Mouse (Mus musculus) macrophage (primary cell): ENCODE data around the gene Ncf4. TPM values are rescaled to one million over a fixed set of nuclear protein-coding genes. Genes with fewer than 3 reads are reported as not detected.
"Not testable (repeated sequence)": the region's sequence is repeated elsewhere in the genome, so short reads cannot be mapped to it uniquely, and the experiment has no call there.

ENCODE experiments used
- H3K27ac ChIP-seq: fragments of 350-480 bp; formaldehyde crosslinking; 2 replicates; pipeline ENCODE4 v1.9.0; 2021
- H3K36me3 ChIP-seq: fragments of 350-480 bp; formaldehyde crosslinking; 2 replicates; pipeline ENCODE4 v1.9.0; 2021; ENCODE audit errors: inconsistent target
- H3K4me3 ChIP-seq: fragments of 350-480 bp; formaldehyde crosslinking; 2 replicates; pipeline ENCODE4 v1.9.0; 2021; ENCODE audit errors: inconsistent target
- H3K79me2 ChIP-seq: fragments of 350-480 bp; formaldehyde crosslinking; 2 replicates; pipeline ENCODE4 v1.9.0; 2021; ENCODE audit errors: inconsistent target
- WGBS: methylation state at CpG from one replicate; pipeline ENCODE4 v1.1.7; 2026; ENCODE audit warnings: inconsistent platforms; ENCODE audit not compliant: missing documents; 5-methylcytosine and 5-hydroxymethylcytosine counted together
- polyA plus RNA-seq: library from polyadenylated mRNA; stranded (reverse); fragments of 250-400 nt; gene quantifications from 3 replicates; pipeline ENCODE4 v1.2.4, GENCODE M21; 2018; ENCODE audit warnings: inconsistent platforms

Gene Ncf4
- polyA plus RNA-seq, 1 experiment from 2014 or later, result 136 TPM

DNA sequence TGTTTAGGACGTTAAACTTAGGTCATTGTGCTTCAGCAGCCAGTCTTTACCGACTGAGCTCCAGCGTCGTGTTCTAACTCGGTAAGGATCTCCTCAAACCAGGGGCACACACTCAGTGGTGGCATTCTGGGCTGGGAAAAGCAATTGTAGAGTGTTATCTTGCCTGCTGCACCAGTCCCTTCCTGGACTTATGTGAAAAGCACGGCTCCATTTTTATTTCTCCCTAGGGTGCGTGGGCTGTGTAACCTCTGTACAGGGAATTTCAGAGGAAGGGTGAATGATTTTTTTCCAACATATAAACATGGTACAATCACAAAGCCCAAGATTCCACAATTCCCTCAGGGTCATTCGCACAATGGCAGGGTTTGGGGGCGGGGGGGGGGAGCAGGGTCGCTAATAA lies 22.8 kb downstream of the Ncf4 start:
- Histone ChIP-seq H3K79me2 (no peaks in the 10 kb centered on the region), H3K4me3 (no peak overlapping the region), H3K27ac (no peak overlapping the region), H3K36me3 (peaks cover 7% of the 10 kb centered on the region)
- 91% methylated on average over 10 of the region's 10 CpGs for WGBS

DNA sequence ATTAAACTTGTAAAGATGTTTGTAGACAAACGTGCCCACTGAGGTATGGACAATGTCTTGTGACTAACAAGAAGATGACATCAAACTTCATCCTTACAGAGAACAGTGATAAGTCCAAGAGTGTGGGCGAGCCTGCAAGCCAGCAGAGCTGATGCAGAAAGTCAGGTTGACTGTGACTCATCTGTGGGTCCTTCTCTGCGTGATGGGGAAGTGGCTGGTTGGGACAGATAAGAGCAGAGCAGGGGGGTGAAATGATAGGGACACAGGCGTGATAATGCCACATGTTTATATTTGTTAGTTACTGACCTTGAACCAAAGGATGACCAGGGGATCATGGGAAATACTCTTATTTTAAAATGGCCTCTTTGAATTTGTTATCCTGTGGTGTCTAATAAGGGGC lies 23.3 kb downstream of the Ncf4 start:
- H3K27ac ChIP-seq, result no peak overlapping the region
- no peak overlapping the region for H3K4me3 ChIP-seq
- 26% methylated on average over 4 of the region's 4 CpGs for WGBS
- H3K79me2 ChIP-seq, result no peaks in the 10 kb centered on the region
- H3K36me3 ChIP-seq, result peaks cover 2% of the 10 kb centered on the region; the same call in 1 of the 2 replicates

DNA sequence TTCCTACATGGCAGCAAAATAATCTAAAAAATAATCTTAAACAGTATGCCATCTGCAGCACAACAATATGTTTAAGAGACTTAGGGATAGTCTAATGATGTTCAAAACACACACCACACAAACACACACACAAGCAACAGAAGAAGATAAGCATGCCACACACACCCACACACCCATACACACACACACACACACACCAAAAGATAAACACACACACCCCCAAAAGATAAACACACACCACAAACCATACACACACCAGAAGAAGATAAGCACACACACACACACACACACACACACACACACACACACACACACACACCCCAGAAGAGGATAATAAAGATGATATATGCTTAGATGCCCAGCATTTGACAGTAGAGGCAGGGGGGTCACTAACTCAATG lies 26.6 kb downstream of the Ncf4 start:
- Histone ChIP-seq H3K27ac (peak overlapping the region; percentile 43), H3K4me3 (no peak overlapping the region), H3K79me2 (no peaks in the 10 kb centered on the region), H3K36me3 (no peaks in the 10 kb centered on the region)

DNA sequence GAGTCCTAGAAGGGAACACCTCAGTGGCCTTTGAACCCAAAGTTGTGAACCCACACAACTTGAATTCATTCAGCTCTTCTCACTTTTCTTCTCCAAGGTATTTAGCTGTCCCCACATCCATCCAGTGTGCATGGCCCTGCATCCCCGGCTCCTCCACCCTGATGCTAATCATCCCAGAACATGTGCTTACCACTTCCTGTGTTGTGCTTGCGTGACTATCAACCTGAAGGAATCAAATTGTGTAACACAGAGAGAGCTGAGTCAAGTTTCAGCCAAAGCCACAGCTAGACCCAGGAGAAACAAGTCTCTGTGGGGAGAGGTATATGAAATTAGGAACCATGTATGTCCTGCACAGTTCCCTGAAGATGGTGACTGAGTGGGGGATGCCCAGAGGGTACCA lies 33.7 kb downstream of the Ncf4 start:
- Histone ChIP-seq H3K4me3 (no peak overlapping the region), H3K36me3 (no peaks in the 10 kb centered on the region), H3K27ac (no peak overlapping the region), H3K79me2 (no peaks in the 10 kb centered on the region)
- WGBS, result 37% methylated on average over 2 of the region's 2 CpGs

DNA sequence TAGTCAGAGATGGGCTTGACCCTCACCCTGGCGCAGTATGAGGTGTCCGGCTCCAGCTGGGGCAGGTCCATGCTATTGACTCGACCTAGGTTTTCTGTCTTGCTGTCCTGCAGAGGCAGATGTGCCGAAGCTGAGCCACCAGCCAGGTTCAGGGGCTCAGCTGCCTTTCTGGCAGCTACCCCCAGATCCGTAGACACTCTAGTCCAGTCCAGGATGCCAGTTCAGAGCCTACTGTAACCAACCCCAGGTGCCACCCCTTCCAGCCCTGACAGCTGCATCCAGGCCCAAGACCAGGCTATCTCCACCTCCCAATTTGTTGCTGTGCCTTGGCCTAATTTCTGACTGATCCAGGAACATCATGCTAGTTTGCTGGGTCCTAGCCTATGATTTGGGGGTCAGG lies 43.3 kb downstream of the Ncf4 start:
- Histone ChIP-seq H3K79me2 (no peaks in the 10 kb centered on the region), H3K36me3 (peaks cover 80% of the 10 kb centered on the region)
- WGBS, result 97% methylated on average over 5 of the region's 5 CpGs

DNA sequence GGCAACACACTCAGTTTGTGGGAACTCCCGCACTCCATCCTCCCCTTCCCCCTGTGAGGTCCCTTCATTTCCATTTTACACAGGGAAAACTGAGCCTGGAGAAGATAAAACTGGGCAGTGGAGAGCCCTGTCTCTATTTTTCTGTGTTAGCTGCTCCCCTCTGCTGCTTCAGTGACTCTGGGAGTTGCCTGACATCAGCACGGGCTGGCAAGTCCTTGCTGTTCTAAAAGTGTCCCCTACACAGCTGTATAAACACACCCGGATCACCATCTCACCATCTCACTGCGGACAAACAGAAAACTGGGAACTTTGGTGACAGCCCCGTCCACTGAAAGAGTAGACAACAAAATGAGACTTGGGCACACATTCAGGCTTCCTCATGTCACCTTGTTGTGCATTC lies 45.2 kb downstream of the Ncf4 start:
- not testable (repeated sequence) for H3K4me3 ChIP-seq, H3K27ac ChIP-seq, H3K79me2 ChIP-seq
- H3K36me3 ChIP-seq, result peaks cover 94% of the 10 kb centered on the region
- WGBS, result 94% methylated on average over 4 of the region's 5 CpGs

More for the DNA sequence above, 43.3 kb downstream of the Ncf4 start:
- Histone ChIP-seq H3K4me3 (no peak overlapping the region), H3K27ac (no peak overlapping the region)

DNA sequence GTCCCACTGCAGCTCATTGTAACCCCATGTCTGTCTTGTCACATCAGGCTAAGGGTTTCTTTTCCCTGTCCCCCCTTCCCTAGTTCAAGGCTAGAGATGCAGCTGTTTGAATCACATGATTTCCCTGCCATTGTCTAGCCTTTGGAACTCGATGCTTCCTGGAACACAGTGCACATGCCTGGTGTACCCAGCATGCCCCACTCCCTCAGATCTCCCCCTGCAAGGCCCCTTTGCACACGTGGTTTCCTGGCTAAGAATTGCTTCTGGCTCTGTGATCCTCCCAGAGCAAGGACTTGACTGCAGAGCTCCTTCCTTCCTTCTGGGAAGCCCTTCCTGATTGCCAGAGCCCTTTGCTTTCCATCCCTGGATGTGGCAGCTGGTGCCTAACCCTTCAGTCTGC lies 48.6 kb downstream of the Ncf4 start:
- 17% methylated on average over 2 of the region's 2 CpGs for WGBS
- not testable (repeated sequence) for H3K4me3 ChIP-seq, H3K27ac ChIP-seq
- H3K36me3 ChIP-seq, result peaks cover 89% of the 10 kb centered on the region
- peaks cover 11% of the 10 kb centered on the region; the same call in 1 of the 2 replicates for H3K79me2 ChIP-seq

DNA sequence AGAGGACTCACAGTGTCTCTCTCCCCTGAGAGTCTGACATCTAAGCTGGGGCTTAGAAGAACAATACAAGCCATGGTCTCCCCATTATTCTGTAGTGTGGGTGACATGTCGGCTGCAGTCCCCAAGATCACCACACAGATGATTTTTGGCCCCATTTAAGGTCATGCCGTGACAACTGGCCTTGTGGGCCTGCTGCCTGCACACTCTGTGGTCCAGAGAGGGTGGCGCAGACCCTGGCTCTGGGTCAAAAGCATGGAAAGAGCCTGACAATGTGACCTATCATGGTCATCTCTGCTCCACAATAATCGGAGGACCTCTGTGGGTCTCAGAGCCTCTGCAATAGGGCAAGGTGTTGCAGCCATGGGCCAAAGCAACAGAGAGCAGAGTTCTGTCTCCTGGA lies 49.1 kb downstream of the Ncf4 start:
- WGBS, result 87% methylated on average over 4 of the region's 4 CpGs
- Histone ChIP-seq H3K4me3 (no peak overlapping the region), H3K79me2 (peaks cover 16% of the 10 kb centered on the region; the same call in 1 of the 2 replicates), H3K36me3 (peaks cover 84% of the 10 kb centered on the region), H3K27ac (no peak overlapping the region)

DNA sequence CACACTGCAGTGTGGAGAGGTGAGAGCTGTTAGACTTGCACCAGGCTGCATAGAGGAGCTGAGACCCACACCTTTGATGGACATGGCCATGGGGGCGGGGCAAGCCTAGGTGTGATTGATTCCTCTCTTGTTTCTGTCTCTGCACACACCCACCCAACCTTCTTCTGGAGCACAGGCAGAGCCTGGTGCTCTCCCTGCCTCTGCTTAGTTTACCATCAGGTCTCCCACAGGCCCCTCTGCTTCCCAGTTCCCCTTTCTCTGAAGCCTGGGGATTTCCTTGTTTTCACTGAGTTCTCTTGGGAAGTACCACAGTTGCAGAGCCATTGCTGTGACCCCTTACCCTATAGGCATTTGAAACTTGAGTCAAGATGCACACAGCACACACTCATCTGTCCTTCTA lies 54.0 kb downstream of the Ncf4 start:
- Histone ChIP-seq H3K36me3 (peaks cover 41% of the 10 kb centered on the region), H3K79me2 (peaks cover 59% of the 10 kb centered on the region), H3K4me3 (no peak overlapping the region), H3K27ac (no peak overlapping the region)
- WGBS, result 67% methylated on average over 1 of the region's 1 CpGs

DNA sequence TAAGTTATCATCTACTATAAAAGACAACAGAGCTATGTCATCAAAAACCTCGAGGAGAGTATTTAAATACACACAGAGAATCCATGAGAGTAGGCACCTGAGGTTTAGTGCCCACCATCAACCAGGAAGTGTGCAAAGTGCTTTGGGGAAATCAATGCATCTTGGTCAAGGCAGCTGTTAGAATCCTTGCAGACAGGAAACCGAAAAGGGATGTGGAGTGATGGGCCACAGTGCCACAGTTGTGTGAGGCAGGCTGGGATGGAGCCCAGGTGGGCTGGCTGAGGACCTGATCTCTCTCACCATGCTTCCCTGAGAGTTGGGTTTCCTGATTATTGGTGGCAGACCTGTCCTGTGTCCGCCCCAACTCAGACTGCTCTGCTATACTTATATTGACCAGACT lies 55.0 kb downstream of the Ncf4 start:
- 19% methylated on average over 3 of the region's 3 CpGs for WGBS
- H3K27ac ChIP-seq, result peak overlapping the region; percentile 79
- no peak overlapping the region for H3K4me3 ChIP-seq
- peaks cover 30% of the 10 kb centered on the region for H3K36me3 ChIP-seq
- H3K79me2 ChIP-seq, result peaks cover 70% of the 10 kb centered on the region

DNA sequence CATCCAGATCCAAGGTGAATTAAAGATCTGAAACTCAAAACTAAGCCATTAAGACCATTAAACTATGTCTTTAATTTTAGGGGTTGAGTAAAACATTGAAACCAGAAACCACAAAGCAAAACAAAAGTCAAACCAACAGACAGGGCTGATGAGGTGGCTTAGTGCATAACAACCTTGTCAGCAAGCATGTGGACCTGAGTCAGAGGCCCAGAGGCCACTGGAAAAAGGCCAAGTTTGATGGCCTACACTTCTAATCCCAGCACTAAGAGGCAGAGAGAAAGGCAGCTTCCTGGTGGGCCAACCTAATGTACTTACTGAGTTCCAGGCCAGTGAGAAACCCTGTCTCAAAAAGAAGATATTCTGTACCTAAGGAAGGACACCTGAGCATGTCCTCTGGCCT lies 56.2 kb downstream of the Ncf4 start:
- Histone ChIP-seq H3K79me2 (peaks cover 78% of the 10 kb centered on the region), H3K27ac (peak overlapping the region; percentile 79), H3K4me3 (no peak overlapping the region), H3K36me3 (peaks cover 22% of the 10 kb centered on the region)

DNA sequence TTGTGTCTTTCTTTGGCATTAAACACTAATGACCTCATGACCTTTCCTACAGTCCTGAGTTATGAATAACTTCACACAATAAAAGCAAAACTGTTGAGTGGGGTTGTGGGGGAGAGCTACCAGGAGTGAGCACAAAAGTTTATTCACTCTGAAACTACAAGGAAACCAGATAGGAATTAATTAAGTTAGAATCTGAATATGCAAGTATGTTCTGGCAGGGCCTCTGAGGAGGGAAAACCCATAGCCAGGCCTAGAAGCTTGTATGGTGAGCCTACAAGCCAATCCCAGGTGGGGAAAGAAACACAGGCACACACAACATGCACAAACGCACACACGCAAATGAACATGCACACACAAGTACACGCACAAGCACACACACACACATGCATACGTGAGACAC lies 58.1 kb downstream of the Ncf4 start:
- Histone ChIP-seq H3K79me2 (peaks cover 72% of the 10 kb centered on the region), H3K27ac (0 out of 2 replicates have a peak overlapping the region, but pooled peaks have one; percentile 4), H3K4me3 (no peak overlapping the region), H3K36me3 (peaks cover 2% of the 10 kb centered on the region)
- WGBS, result 97% methylated on average over 4 of the region's 4 CpGs

DNA sequence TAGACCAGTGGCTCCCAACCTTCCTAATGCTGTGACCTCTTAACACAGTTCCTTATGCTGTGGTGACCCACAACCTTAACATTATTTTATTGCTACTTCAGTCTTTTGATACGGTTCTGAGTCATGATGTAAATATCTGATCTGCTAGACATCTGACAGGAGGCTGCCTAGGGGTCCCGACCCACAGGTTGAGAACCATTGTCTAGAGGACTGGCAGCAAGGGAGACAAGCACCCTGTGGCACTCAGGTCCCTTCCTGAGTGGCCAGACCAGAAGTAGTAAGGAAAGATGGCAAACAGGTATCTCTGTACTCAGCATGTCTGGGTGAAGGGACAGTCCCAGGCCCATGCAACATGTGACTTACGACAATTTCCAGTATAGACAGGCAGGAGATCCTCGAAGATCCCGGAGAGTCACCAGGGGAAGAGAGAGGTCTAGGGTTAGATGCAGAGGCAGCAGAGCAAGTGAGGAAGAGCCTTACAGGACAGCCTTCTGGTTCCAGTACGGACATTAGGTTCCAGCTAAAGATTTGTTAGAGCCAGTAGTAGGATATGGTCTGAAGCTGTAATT lies 59.1 kb downstream of the Ncf4 start:
- peaks cover 62% of the 10 kb centered on the region for H3K79me2 ChIP-seq
- H3K4me3 ChIP-seq, result peak overlapping the region; percentile 64; the same call in 1 of the 2 replicates
- 93% methylated on average over 6 of the region's 6 CpGs for WGBS
- no peaks in the 10 kb centered on the region for H3K36me3 ChIP-seq
- H3K27ac ChIP-seq, result peak overlapping the region; percentile 24

DNA sequence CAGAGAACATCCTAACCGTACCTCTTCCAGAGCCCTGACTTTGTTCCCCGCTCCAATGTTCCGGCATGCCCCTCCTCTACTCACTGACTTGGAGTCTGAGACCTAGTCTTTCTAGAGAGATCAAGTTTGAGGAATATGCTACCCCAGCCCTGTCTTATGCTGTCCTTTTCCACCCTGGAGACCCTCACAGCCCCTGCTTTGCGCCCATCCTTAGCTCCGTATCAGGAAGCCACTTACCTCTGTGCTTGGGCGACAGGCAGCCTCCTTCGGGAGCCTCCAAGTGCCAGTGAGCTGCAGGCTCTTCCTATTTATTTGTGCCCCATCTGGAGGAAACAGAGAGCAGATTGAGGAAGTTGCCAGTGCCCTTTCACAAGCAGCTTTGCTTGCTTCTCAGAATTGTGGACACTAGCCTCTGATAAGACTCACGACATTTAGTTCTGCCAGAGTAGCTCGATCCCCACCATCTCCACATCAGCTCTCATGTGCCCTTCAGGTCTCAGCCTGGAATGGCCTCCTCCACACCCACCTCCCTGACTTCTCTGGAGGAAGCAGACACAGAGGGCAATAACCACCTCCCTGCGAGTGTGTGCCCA lies 60.8 kb downstream of the Ncf4 start, which contains the start of gene Csf2rb2:
Csf2rb2 (minus strand) TSS at position 381 of the 593 bp plus-strand sequence.
- Histone ChIP-seq H3K27ac (peak within 1 kb of the TSS; percentile 86), H3K36me3 (no peaks in the 10 kb centered on the region)

DNA sequence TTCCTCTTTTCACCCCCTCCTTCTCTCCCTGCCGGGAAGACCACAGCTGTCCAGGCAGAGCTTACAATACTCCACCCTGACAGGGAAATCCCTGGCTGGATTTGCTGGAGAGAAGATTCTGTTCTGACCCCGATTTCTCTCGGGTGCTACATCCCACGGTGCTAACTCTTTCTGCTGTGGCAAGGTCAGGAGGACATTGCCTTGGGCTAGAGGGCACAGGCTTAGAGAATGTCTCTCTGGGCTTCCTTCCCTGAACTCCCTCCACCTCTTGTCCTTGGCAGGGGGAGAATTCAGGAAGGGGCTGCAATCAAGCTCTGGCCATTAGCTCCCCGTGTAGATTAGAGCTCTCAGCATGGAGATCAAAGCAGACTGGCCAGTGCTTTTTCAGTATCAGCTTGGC lies 65.3 kb downstream of the Ncf4 start:
- H3K27ac ChIP-seq, result no peak overlapping the region
- no peak overlapping the region for H3K4me3 ChIP-seq
- WGBS, result 65% methylated on average over 4 of the region's 5 CpGs
- peaks cover 6% of the 10 kb centered on the region for H3K79me2 ChIP-seq
- no peaks in the 10 kb centered on the region for H3K36me3 ChIP-seq

More for the DNA sequence above, 60.8 kb downstream of the Ncf4 start, which contains the start of gene Csf2rb2:
- 15% methylated on average over 10 of the region's 10 CpGs for WGBS
- Histone ChIP-seq H3K79me2 (peaks cover 45% of the 10 kb centered on the region), H3K4me3 (peak within 1 kb of the TSS; percentile 64)

DNA sequence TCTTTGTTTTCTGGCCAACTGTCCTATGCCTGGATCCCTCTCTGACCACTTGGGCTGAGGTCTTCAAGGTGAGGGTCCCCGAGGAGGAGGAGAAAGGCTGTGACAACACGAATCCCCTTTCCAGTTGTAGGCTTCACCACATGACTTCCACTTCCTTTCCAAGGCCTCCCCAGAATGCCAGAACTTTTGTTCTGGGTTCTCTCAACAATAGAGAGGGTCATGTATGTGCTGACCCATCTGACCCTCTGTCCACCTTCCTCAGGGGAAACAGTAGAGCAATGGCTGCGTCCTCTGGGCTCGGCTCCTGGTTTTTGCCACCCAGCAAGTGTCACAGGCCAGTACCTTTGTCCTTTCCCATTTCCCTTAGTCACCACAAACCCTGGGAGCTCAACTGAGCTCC lies 66.4 kb downstream of the Ncf4 start:
- WGBS, result 87% methylated on average over 4 of the region's 4 CpGs
- Histone ChIP-seq H3K79me2 (no peaks in the 10 kb centered on the region), H3K36me3 (no peaks in the 10 kb centered on the region), H3K4me3 (no peak overlapping the region), H3K27ac (no peak overlapping the region)
